Mouse (Mus musculus): Measurements from ENCODE around the gene Tnxb.

DNA sequence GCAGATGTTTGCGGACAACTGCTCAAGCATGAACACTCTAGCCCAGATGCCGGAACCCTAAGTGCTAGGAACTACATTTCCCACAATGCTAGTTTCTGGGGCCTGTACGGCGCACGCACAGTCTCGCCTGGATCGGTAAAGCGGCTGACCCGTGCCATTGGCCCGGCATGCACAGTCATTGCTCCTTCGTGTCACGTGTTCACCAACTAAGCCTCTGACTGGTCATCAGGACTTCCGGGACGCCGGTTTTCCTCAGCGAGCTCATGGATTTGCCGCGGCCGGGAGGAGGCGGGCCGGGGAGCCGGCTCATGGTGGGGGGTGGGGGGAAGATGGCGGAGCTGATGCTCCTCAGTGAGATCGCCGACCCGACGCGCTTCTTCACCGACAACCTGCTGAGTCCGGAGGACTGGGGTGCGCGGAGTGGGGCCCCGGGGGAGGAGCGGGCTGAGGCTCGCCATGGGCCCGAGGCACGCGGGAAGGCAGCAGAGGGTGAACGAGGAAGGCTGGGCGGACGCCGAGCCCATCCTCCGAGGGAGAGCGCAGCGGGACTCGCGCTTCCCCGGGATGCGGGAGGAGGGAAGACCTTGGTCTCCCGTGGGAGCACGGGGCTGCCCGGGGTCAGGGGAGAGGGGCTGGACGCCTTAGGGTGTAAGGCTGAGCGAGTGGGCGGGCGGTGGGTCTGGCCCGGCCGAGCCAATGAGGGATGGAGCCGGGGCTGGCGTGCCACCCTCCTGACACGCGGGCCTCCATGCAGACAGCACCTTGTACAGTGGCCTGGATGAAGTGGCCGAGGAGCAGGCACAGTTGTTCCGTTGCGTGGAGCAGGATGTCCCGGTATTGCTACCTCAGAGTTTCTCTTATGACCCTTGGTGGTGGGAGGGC lies 23.2 kb upstream of the Tnxb start, which contains the start of gene Atf6b:
- no peak for TF ChIP-seq CTCF (IDR thresholded peaks at IDR 0.05)
- TF ChIP-seq POLR2A (IDR thresholded peaks at IDR 0.05; ENCODE audit: insufficient read depth, low read depth, low read length), result 0 out of 2 replicates have a peak, but pooled peaks have one; percentile 39
- TF ChIP-seq EP300 (IDR thresholded peaks at IDR 0.05; ENCODE audit: insufficient read depth, low read depth, low read length), result peak; percentile 76; the same call in 1 of the 2 replicates

All from heart, adult 2 months (tissue).